Mouse (Mus musculus) midbrain, postnatal 0 days (tissue): ENCODE measurements around the gene Shc2. TPM values are rescaled to one million over a fixed set of nuclear protein-coding genes. Genes with fewer than 3 reads are reported as not detected.

ENCODE experiments used
- ATAC-seq: fragments of 200-750 bp; cut with Nextera tagmentation; 2 replicates; pipeline ENCODE4 v1.8.0; 2017; ENCODE audit warnings: moderate number of reproducible peaks, mild to moderate bottlenecking, moderate TSS enrichment, moderate library complexity; ENCODE audit not compliant: low FRiP score
- DNase-seq: peaks from one replicate; pipeline ENCODE4 v3.0.0-alpha.2; 2015; ENCODE audit warnings: low spot score
- H3K27ac ChIP-seq: fragments of 300-500 bp; sonication (generic); 2 replicates; pipeline ENCODE4 v1.5.1; 2014; ENCODE audit warnings: low read depth, mild to moderate bottlenecking, low read length, mixed read lengths
- H3K27me3 ChIP-seq: fragments of 300-500 bp; sonication (generic); 2 replicates; pipeline ENCODE4 v1.6.1; 2014; ENCODE audit warnings: low read length, control low read depth, mixed read lengths; ENCODE audit not compliant: insufficient read depth
- H3K36me3 ChIP-seq: fragments of 300-500 bp; sonication (generic); 2 replicates; pipeline ENCODE4 v1.6.1; 2014; ENCODE audit warnings: low read length, control low read depth, mixed read lengths; ENCODE audit not compliant: insufficient read depth
- H3K4me1 ChIP-seq: fragments of 300-500 bp; sonication (generic); 2 replicates; pipeline ENCODE4 v1.6.1; 2014; ENCODE audit warnings: mild to moderate bottlenecking, control low read depth, antibody characterized with exemption, low read length, mixed read lengths; ENCODE audit not compliant: insufficient read depth
- H3K4me2 ChIP-seq: fragments of 300-500 bp; sonication (generic); 2 replicates; pipeline ENCODE4 v1.6.1; 2014; ENCODE audit warnings: low read depth, mild to moderate bottlenecking, low read length, mixed read lengths; ENCODE audit not compliant: poor library complexity, severe bottlenecking
- H3K4me3 ChIP-seq: fragments of 300-500 bp; sonication (generic); 2 replicates; pipeline ENCODE4 v1.5.1; 2014; ENCODE audit warnings: low read depth, mild to moderate bottlenecking, low read length, moderate library complexity
- H3K9ac ChIP-seq: fragments of 300-500 bp; sonication (generic); replicated peaks from 2 replicates; pipeline ENCODE4 v1.6.1; 2014; ENCODE audit warnings: mild to moderate bottlenecking, low read length, moderate library complexity, mixed read lengths; ENCODE audit not compliant: poor library complexity, severe bottlenecking
- H3K9me3 ChIP-seq: fragments of 300-500 bp; sonication (generic); 2 replicates; pipeline ENCODE4 v1.6.1; 2016; ENCODE audit warnings: low read length, control low read depth
- CTCF ChIP-seq: IDR thresholded peaks from 2 replicates; pipeline ENCODE4 v1.5.1; 2016; ENCODE audit warnings: antibody characterized with exemption, mild to moderate bottlenecking
- WGBS: fragments of 180-500 bp; shearing (Covaris S2); extraction: QIAGEN DNeasy Blood & Tissue Kit; methylation state at CpG from one replicate; pipeline ENCODE4 v1.1.7; 2014; 5-methylcytosine and 5-hydroxymethylcytosine counted together
- polyA plus RNA-seq: library from polyadenylated mRNA; unstranded; fragments of >200 nt; fragmentation: Nextera tagmentation; extraction: Ambion mirVana; gene quantifications from 2 replicates; pipeline ENCODE4 v1.2.1, GENCODE M21; 2015
- total RNA-seq: library from RNA; depleted of rRNA; stranded (reverse); fragments of >200 nt; gene quantifications from 2 replicates; pipeline ENCODE4 v1.2.3, GENCODE M21; 2014

Shc2 gene
- total and polyA plus RNA-seq, 2 experiments from 2014 or later: 26.2 to 74.5 TPM

DNA sequence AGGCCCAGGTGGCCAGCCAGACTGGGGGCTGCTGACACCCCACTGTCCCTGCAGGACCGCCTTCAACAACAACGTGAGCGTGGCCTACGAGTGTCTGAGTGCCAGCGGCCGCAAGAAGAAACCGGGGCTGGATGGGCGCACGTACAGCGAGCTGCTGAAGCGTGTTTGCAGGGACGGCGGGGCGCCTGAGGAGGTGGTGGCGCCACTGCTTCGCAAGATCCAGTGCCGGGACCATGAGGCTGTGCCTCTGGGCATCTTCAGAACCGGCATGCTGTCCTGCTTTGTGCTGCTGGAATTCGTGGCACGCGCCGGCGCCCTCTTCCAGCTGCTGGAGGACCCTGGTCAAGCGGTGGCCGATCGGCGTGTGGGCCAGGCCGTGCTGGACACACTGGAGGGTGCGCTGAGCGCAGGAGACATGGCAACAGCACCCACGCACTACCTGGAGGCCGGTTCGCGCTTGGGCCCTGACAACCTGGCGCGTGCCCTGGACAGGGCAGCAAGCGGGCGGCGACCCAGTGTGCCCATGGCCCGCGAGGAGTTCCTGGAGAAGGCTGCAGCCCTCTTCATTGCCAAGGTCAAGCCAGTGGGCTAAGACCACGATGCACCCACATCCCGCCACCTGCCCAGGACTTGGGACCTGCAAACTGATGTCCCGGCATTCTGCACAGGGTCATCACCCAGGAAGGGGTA, 37.8 kb upstream of the Shc2 start:
- WGBS: 58% methylated on average over 44 of the region's 44 CpGs
- no peak overlapping the region for H3K27ac ChIP-seq

GRCm38 (mm10) chr10:79673054-79673453, 35.3 kb upstream of the Shc2 start:
- Histone ChIP-seq H3K4me1 (peaks cover 13% of the 10 kb centered on the region), H3K4me3 (no peak overlapping the region), H3K4me2 (no peak overlapping the region), H3K9me3 (no peaks in the 10 kb centered on the region), H3K9ac (no peak overlapping the region), H3K36me3 (no peaks in the 10 kb centered on the region; the same call in 1 of the 2 replicates), H3K27me3 (no peaks in the 10 kb centered on the region), H3K27ac (no peak overlapping the region)
- ATAC-seq: no peak
- no peak for DNase-seq
- no peak for TF ChIP-seq CTCF
- WGBS: 87% methylated on average over 3 of the region's 3 CpGs

More for the DNA sequence above, 37.8 kb upstream of the Shc2 start:
- Histone ChIP-seq H3K27me3 (no peaks in the 10 kb centered on the region), H3K4me3 (no peak overlapping the region), H3K9me3 (no peaks in the 10 kb centered on the region), H3K4me2 (no peak overlapping the region), H3K36me3 (no peaks in the 10 kb centered on the region; the same call in 1 of the 2 replicates), H3K9ac (no peak overlapping the region), H3K4me1 (peaks cover 6% of the 10 kb centered on the region)
- DNase-seq (no peak), ATAC-seq (peak; percentile 20; the same call in 1 of the 2 replicates)
- no peak for TF ChIP-seq CTCF

DNA sequence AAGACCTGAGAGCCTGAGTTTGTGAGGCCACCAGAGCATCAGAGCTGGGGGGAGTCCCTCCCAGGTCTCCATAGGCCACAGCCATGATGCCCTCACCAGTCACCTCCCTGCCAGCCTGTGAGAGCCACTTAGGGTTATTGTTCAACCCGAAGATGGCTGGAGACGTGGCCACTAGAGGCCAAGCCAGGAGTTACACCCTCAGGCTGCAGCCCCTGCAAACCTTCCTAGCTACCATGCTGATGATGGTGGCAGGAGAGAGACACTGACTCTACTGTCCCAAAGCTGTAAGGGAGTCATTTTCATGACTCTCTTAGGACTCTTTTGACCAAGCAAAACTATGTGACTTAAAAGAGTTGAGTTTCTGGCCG, 34.4 kb upstream of the Shc2 start:
- no peak for DNase-seq
- TF ChIP-seq CTCF: no peak; the same call in 1 of the 2 replicates
- no peak overlapping the region for H3K4me2 ChIP-seq
- peaks cover 14% of the 10 kb centered on the region for H3K4me1 ChIP-seq
- no peaks in the 10 kb centered on the region for H3K27me3 ChIP-seq
- no peak overlapping the region for H3K27ac ChIP-seq
- H3K9me3 ChIP-seq: no peaks in the 10 kb centered on the region
- WGBS: 52% methylated on average over 3 of the region's 3 CpGs
- H3K4me3 ChIP-seq: no peak overlapping the region
- no peak for ATAC-seq
- no peaks in the 10 kb centered on the region; the same call in 1 of the 2 replicates for H3K36me3 ChIP-seq
- no peak overlapping the region for H3K9ac ChIP-seq

DNA sequence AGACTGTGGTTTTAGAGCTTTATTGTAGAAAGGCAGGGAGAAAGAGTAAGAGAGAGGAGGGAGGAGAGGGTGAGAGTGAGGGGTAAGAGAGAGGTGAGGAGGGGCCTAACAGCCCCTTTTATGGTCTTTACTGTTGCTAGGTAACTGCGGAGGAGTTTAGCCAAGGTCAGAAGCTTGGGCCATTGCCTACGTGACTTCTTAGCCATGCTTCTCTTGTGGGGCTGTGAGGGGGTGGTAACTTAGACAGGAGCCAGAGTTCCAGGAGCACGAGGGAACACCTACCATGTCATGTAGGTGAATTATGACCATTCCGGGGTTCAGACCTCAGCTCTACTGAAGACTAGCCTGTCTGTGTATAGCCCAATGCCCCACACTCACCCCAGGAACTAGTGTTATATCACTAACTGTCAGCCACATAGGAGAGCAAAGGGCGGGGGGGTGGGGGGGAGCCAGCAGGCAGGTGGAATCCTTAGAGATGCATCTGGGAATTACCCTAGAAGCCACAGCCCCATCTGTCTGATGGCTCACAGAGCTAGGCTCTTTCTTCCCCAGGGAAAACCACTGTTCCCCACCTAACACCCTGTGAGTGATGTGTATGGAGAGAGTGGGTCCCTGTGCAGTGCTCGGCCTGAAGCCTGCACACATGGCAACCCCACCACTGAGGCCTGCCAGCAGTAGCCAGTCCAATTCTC, 33.8 kb upstream of the Shc2 start:
- ATAC-seq (no peak), DNase-seq (no peak)
- Histone ChIP-seq H3K27me3 (no peaks in the 10 kb centered on the region), H3K36me3 (no peaks in the 10 kb centered on the region; the same call in 1 of the 2 replicates), H3K4me3 (no peak overlapping the region), H3K4me1 (peaks cover 14% of the 10 kb centered on the region), H3K27ac (no peak overlapping the region), H3K9ac (no peak overlapping the region), H3K4me2 (0 out of 2 replicates have a peak overlapping the region, but pooled peaks have one; percentile 92), H3K9me3 (no peaks in the 10 kb centered on the region)
- TF ChIP-seq CTCF: no peak
- WGBS: 62% methylated on average over 6 of the region's 6 CpGs

DNA sequence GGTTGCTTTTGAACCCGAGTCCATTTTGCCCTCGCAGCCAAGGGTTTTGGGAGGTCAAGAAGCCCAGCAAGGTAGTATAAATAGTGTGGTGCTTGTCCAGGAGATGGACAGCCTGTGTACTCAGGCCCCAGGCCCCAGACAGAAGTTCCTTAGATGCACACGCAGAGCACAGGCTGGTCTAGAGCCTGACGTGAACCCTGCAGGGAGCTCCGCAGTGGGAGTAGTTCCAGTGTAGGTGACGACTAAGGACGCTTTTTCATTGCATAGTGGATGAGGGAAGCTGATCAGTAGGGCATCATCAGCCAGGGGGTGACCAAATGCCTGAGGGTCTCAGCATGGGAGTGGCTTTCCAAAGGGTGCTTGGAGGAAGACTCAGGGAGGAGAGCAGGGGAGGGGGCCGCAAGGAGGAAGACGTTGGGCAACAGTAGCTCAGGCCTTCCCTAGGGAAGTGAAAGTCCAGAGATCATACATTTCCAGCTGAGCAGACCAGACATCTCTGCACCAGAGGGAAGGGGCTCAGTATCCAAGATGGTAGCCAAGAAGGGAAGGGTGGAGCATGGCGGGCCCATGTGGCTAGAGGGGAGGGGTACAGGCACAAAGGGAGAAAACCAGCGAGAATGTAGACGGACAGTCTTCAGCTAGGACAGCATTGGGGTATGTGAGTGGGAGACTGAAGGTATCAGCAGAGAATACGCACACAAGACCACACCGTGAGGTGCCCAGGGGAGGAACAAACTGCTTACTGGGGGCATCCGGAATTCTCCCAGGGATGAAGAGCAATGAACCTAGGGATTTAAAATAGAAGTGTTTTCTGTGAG, 32.6 kb upstream of the Shc2 start:
- peak overlapping the region; percentile 92 for H3K4me2 ChIP-seq
- ATAC-seq (peak; percentile 21), DNase-seq (peak; percentile 10)
- H3K36me3 ChIP-seq: no peaks in the 10 kb centered on the region; the same call in 1 of the 2 replicates
- peak overlapping the region; percentile 95 for H3K9ac ChIP-seq
- no peaks in the 10 kb centered on the region for H3K27me3 ChIP-seq
- WGBS: 33% methylated on average over 15 of the region's 15 CpGs
- peak overlapping the region; percentile 99 for H3K27ac ChIP-seq
- peak overlapping the region; percentile 95 for H3K4me3 ChIP-seq
- no peak for TF ChIP-seq CTCF
- peaks cover 14% of the 10 kb centered on the region for H3K4me1 ChIP-seq
- no peaks in the 10 kb centered on the region for H3K9me3 ChIP-seq
